Mouse (Mus musculus): Measurements from ENCODE around the gene Ccdc177.

DNA sequence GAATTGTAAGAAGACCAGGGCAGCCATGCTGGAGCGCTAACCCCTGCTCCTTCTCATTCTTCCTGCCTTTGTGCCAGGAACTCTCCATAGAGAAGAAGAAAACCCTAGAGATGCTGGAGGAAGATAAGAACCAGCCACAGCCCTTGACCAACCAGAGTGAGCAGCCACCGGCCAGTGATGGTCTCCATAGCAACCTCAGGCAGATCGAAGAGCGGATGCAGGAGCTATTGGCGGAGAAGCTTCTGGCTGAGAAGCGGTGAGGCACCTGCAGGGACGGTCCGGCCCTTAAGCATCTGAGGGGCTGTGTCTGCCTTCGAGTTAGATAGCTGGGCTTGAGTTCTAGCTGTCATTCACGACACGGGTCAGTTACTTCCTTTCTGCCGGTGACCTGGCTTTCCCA is 40.0 kb downstream of the Ccdc177 start:
- no peak for TF ChIP-seq POLR2A (IDR thresholded peaks at IDR 0.05; ENCODE audit: borderline replicate concordance, control insufficient read depth, low read depth, low read length)
- no peak for TF ChIP-seq CTCF (IDR thresholded peaks at IDR 0.05; ENCODE audit: control insufficient read depth, insufficient read depth, low read length)
